Mouse (Mus musculus): Measurements from ENCODE around the gene Sfxn2.

- TF ChIP-seq CTCF (IDR thresholded peaks at IDR 0.05) (no peak), POLR2A (IDR thresholded peaks at IDR 0.05; ENCODE audit: insufficient read depth, low read depth, low read length) (no peak), EP300 (IDR thresholded peaks at IDR 0.05; ENCODE audit: insufficient read depth, low read depth, low read length) (no peak)
Observed at GRCm38 (mm10) chr19:46617361-46617760, 44.2 kb downstream of the Sfxn2 start.
